Mouse (Mus musculus): ENCODE data around the gene Rpl32. TPM values are rescaled to one million over a fixed set of nuclear protein-coding genes. Genes with fewer than 3 reads are reported as not detected.

The Rpl32 gene
- total and polyA plus RNA-seq, 3 experiments = 4,514 to 5,400 TPM; not detected in 1

DNA sequence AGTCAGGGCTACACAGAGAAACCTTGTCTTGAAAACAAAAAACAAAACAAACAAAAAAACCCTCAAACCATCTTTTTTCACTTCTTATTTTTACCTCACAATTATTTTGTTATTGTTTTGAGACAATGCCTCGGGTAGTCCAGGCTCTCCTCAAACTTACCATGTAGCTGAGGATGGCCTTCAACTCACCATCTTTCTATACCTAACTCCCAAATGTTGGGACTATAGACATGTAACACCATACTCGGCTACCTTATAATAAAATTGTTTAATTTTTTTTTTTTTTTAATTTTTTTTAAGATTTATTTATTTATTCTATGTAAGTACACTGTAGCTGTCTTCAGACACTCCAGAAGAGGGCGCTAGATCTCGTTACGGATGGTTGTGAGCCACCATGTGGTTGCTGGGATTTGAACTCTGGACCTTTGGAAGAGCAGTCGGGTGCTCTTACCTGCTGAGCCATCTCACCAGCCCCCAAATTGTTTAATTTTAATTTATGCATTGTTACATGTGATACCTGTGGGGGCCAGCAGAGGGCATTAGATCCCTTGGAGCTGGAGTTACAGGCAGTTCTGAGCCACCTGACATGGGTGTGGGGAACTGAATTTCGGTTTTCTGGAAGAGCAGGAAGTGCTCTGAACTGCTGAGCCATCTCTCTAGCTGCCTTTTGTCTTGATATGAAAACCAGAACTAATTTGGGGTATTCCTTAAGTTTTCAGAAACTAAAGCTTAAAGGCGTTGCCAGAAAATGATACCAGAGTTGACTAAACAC lies 38.3 kb upstream of the Rpl32 start:
- H3K36me3 ChIP-seq (ENCODE audit: control insufficient read depth in 1 of 2, insufficient read depth in 2 of 2, low read length in 2 of 2) = peaks cover 3 to 24% of the 10 kb centered on the region in 2 experiments; a peak in 2 of 4 replicates
- TF ChIP-seq SMC3 (IDR thresholded peaks at IDR 0.05; ENCODE audit: low read depth, low read length) (peak; percentile 63), TBP (IDR thresholded peaks at IDR 0.05; ENCODE audit: low read depth, low read length) (no peak), ZMIZ1 (IDR thresholded peaks at IDR 0.05; ENCODE audit: low read depth, low read length) (no peak), MYC (IDR thresholded peaks at IDR 0.05; ENCODE audit: low read depth, low read length) (peak; percentile 55; the same call in 1 of the 2 replicates), KAT2A (conservative IDR thresholded peaks at IDR 0.05; ENCODE audit: low read depth, low read length) (no peak), TAL1 (IDR thresholded peaks at IDR 0.05; ENCODE audit: low read length) (no peak), CTCF (IDR thresholded peaks at IDR 0.05 in 2 of 3, conservative IDR thresholded peaks at IDR 0.05 in 1 of 3; ENCODE audit: control insufficient read depth in 1 of 3, insufficient read depth in 1 of 3, low read depth in 2 of 3, low read length in 3 of 3, poor library complexity in 1 of 3, severe bottlenecking in 1 of 3) (peak; percentile 59 to 67 (median 65)), USF1 (IDR thresholded peaks at IDR 0.05; ENCODE audit: low read depth, low read length) (peak; percentile 73), MAX (IDR thresholded peaks at IDR 0.05; ENCODE audit: low read length) (peak; percentile 57; the same call in 1 of the 2 replicates), E2F4 (IDR thresholded peaks at IDR 0.05; ENCODE audit: borderline replicate concordance, low read depth, low read length) (no peak), POLR2AphosphoS2 (IDR thresholded peaks at IDR 0.05; ENCODE audit: low read length) (no peak), ETS1 (IDR thresholded peaks at IDR 0.05; ENCODE audit: low read depth, low read length) (peak; percentile 18; the same call in 1 of the 2 replicates), JUND (IDR thresholded peaks at IDR 0.05; ENCODE audit: low read depth, low read length) (no peak), ZNF384 (IDR thresholded peaks at IDR 0.05; ENCODE audit: low read depth, low read length) (no peak), MYB (IDR thresholded peaks at IDR 0.05; ENCODE audit: low read depth, low read length) (no peak), ELF1 (IDR thresholded peaks at IDR 0.05; ENCODE audit: low read depth, low read length) (peak; percentile 71; the same call in 1 of the 2 replicates), TCF12 (IDR thresholded peaks at IDR 0.05; ENCODE audit: low read depth, low read length) (0 out of 2 replicates have a peak, but pooled peaks have one; percentile 18), EP300 (IDR thresholded peaks at IDR 0.05; ENCODE audit: low read depth in 1 of 2, low read length in 2 of 2) (peak; percentile 24; a peak in 1 of 4 replicates), MEF2A (IDR thresholded peaks at IDR 0.05; ENCODE audit: extremely low read depth, insufficient replicate concordance, low read depth, low read length, poor library complexity, severe bottlenecking) (no peak), ZKSCAN1 (IDR thresholded peaks at IDR 0.05; ENCODE audit: low read depth, low read length) (no peak), RAD21 (IDR thresholded peaks at IDR 0.05; ENCODE audit: low read depth, low read length) (peak; percentile 60), HCFC1 (IDR thresholded peaks at IDR 0.05; ENCODE audit: low read depth, low read length) (0 out of 2 replicates have a peak, but pooled peaks have one; percentile 48), ZC3H11A (IDR thresholded peaks at IDR 0.05; ENCODE audit: low read depth, low read length) (peak; percentile 30; the same call in 1 of the 2 replicates), SIN3A (IDR thresholded peaks at IDR 0.05; ENCODE audit: low read length) (peak; percentile 70), BHLHE40 (IDR thresholded peaks at IDR 0.05; ENCODE audit: borderline replicate concordance, low read depth, low read length) (no peak), USF2 (IDR thresholded peaks at IDR 0.05; ENCODE audit: borderline replicate concordance in 1 of 2, insufficient read depth in 1 of 2, low read depth in 1 of 2, low read length in 2 of 2) (no peak), RCOR1 (IDR thresholded peaks at IDR 0.05; ENCODE audit: low read depth, low read length) (no peak), GATA1 (IDR thresholded peaks at IDR 0.05; ENCODE audit: low read depth, low read length) (no peak), POLR2A (IDR thresholded peaks at IDR 0.05; ENCODE audit: control insufficient read depth in 1 of 2, insufficient read depth in 1 of 2, low read depth in 1 of 2, low read length in 2 of 2, poor library complexity in 1 of 2) (no peak), MAZ (IDR thresholded peaks at IDR 0.05; ENCODE audit: low read depth, low read length) (peak; percentile 37; the same call in 1 of the 2 replicates), MXI1 (IDR thresholded peaks at IDR 0.05; ENCODE audit: low read depth, low read length) (peak; percentile 51; the same call in 1 of the 2 replicates), NRF1 (IDR thresholded peaks at IDR 0.05; ENCODE audit: insufficient read depth, low read depth, low read length, poor library complexity, severe bottlenecking) (no peak)
- peak overlapping the region; percentile 37; the same call in 1 of the 2 replicates for H3K27ac ChIP-seq (ENCODE audit: control insufficient read depth, low read depth, low read length)
- H3K79me2 ChIP-seq (ENCODE audit: control insufficient read depth, insufficient read depth, low read length, poor library complexity) = peaks cover 4% of the 10 kb centered on the region
- peak overlapping the region; percentile 27; the same call in 1 of the 2 replicates for H3K9ac ChIP-seq (ENCODE audit: control insufficient read depth, low read depth, low read length, poor library complexity, severe bottlenecking)
- H3K4me3 ChIP-seq (ENCODE audit: control insufficient read depth in 1 of 2, insufficient read depth in 1 of 2, low read depth in 2 of 2, low read length in 2 of 2) = no peak overlapping the region; a peak in 1 of 4 replicates
- H3K27me3 ChIP-seq (ENCODE audit: control insufficient read depth in 1 of 2, insufficient read depth in 2 of 2, low read length in 2 of 2) = no peaks in the 10 kb centered on the region
- H3K9me3 ChIP-seq (replicated peaks; ENCODE audit: insufficient read depth, low read length) = no peaks in the 10 kb centered on the region
- peak; percentile 86 for DNase-seq (ENCODE audit: low read depth, low spot score)
- H3K4me1 ChIP-seq (ENCODE audit: control insufficient read depth in 1 of 2, insufficient read depth in 2 of 2, low read length in 2 of 2) = peaks cover 6% of the 10 kb centered on the region in 2 experiments

Measured in MEL (cell line).